Mouse (Mus musculus): Measurements from ENCODE around the gene Dus2.

GRCm38 (mm10) chr8:106061686-106062085 lies 70.5 kb downstream of the Dus2 start:
- TF ChIP-seq ZC3H11A (IDR thresholded peaks at IDR 0.05; ENCODE audit: borderline replicate concordance, low read depth, low read length) = no peak
- TF ChIP-seq CHD2 (IDR thresholded peaks at IDR 0.05; ENCODE audit: low read depth, low read length) = no peak
